Comparison of ENCODE assay signal across 8 mouse cellular contexts in the genomic region with DNA sequence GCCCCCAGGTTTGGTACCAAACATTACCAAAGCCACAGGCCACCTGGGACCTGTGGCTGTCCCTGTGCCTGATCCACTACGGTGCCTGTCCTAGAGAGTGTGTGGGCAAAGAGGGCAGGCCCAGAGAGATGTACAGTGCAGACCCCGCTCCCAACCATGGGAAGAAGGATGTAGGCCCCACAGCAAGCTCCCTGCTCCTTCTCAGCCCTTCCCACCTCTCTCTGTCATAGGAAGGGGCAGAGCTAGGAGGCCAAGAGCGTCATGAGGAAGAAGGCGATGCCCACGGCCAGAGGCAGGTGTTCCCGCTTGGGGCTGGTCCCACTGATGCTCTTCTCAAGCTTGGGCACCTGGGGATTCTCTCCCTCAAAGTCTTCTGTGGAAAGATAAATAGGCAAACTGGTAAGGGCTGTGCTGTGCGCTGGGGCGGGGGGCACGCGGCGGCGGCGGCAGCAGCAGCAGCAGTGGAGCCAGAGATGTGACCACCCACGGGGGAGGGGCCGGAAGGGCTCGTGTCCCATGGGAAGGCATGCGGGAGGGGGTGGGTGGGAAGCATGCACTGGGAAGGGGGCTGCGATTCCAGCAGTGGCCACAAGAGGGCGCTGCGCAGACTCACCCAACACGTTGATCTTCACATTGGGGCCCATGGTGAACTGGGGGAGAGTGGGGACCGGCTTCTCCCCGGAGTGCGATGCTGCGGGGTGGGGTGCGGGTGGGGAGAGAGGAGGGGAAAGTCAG. TPM values are rescaled to one million over a fixed set of nuclear protein-coding genes. Genes with fewer than 3 reads are reported as not detected.
DNase-seq lines count a peak whose midpoint lies in the region; ATAC-seq and TF ChIP-seq lines count a peak whose summit lies in the region.

No protein-coding gene starts in this region.

- H3K4me1 ChIP-seq in midbrain, embryonic 10.5 days, result peaks cover 51% of the 10 kb centered on the region
- peaks cover 14% of the 10 kb centered on the region for H3K4me1 ChIP-seq in small intestine, adult 2 months (ENCODE audit: control insufficient read depth, insufficient read depth, insufficient read length, low read length)

- no peaks in the 10 kb centered on the region for H3K36me3 ChIP-seq in midbrain, embryonic 10.5 days
- no peaks in the 10 kb centered on the region for H3K36me3 ChIP-seq in small intestine, adult 2 months (ENCODE audit: control insufficient read depth, insufficient read depth, low read length)

- intact Hi-C loops in gastrocnemius, postnatal 14 days (cut with DNase I; ENCODE audit: low total_unique reads), result loop anchor here (5.0 to 10.0 kb wide), 2 partner anchors 42 to 169 kb away; no protein-coding TSS in a partner anchor
- intact Hi-C loops in left cerebral cortex, postnatal 4 days (cut with DNase I), result no loop called here

- WGBS in midbrain, embryonic 10.5 days, result 6% methylated on average over 26 of the region's 26 CpGs
- 26% methylated on average over 26 of the region's 26 CpGs for WGBS in small intestine, adult 2 months

- H3K27ac ChIP-seq in midbrain, embryonic 10.5 days (replicated peaks), result peak overlapping the region; percentile 84
- no peak overlapping the region for H3K27ac ChIP-seq in small intestine, adult 2 months (ENCODE audit: insufficient read depth, low read depth, low read length)

- H3K4me3 ChIP-seq in midbrain, embryonic 10.5 days, result peak overlapping the region; percentile 57
- peak overlapping the region; percentile 40 for H3K4me3 ChIP-seq in small intestine, adult 2 months (ENCODE audit: low read depth, low read length)

- ATAC-seq in inflammation-experienced regulatory T-cells, adult 6 months, result peak; percentile 15

- TF ChIP-seq CTCF in small intestine, adult 2 months (IDR thresholded peaks at IDR 0.05; ENCODE audit: extremely low read depth, insufficient read length, insufficient replicate concordance, low read depth, low read length), result peak; percentile 85

- H3K27me3 ChIP-seq in midbrain, embryonic 10.5 days (ENCODE audit: low read depth, poor library complexity, severe bottlenecking), result peaks cover 61% of the 10 kb centered on the region
- H3K27me3 ChIP-seq in small intestine, adult 2 months (ENCODE audit: control insufficient read depth, insufficient read depth, low read length), result peaks cover 18% of the 10 kb centered on the region

- H3K9me3 ChIP-seq in midbrain, embryonic 10.5 days (replicated peaks), result peaks cover 5% of the 10 kb centered on the region; the same call in 1 of the 2 replicates

- peak; percentile 79 for DNase-seq in urinary bladder, postnatal 14 days (ENCODE audit: low spot score)
- no peak for DNase-seq in urinary bladder, adult 18-20 months (ENCODE audit: low spot score in 2 of 2)
- DNase-seq in cerebellum, postnatal 36 days, result peak; percentile 76 to 80
- peak; percentile 84 for DNase-seq in gastrocnemius, postnatal 14 days
- DNase-seq in left cerebral cortex, postnatal 4 days, result peak; percentile 91
- peak; percentile 89 for DNase-seq in midbrain, embryonic 10.5 days (ENCODE audit: low spot score)

- no peak for TF ChIP-seq POLR2A in small intestine, adult 2 months (IDR thresholded peaks at IDR 0.05; ENCODE audit: low read depth, low read length)

RNA-seq across cellular contexts. Expression of a gene that starts 7.4 kb away (rescaled TPM):
- total RNA-seq in gastrocnemius, postnatal 14 days (2021), result not detected
- not detected for polyA plus RNA-seq in inflammation-experienced regulatory T-cells, adult 6 months (2017; shearing (Covaris generic))
- 10 to 100 TPM; 64.7 to 66.2 TPM for total RNA-seq in left cerebral cortex, postnatal 4 days (2021)
- 3.9 and 7.0 TPM in 2 replicates for polyA plus RNA-seq in midbrain, embryonic 10.5 days (2016; fragmentation: Nextera tagmentation; extraction: Ambion mirVana)
- polyA plus RNA-seq in small intestine, adult 2 months (2012; rRNA removed), result 3.9 and 7.0 TPM in 2 replicates

RNA-seq across cellular contexts. Expression of a gene that starts 22.5 kb away (rescaled TPM):
- under 1 TPM; 0.42 to 0.80 TPM for total RNA-seq in gastrocnemius, postnatal 14 days (2021)
- under 1 TPM in 2 of 3 experiments, not detected in 1; 0.49 to 0.59 TPM for polyA plus RNA-seq in inflammation-experienced regulatory T-cells, adult 6 months (2017; shearing (Covaris generic))
- 1 to 10 TPM; 5.7 to 7.4 TPM for total RNA-seq in left cerebral cortex, postnatal 4 days (2021)
- 20.5 and 21.9 TPM in 2 replicates for polyA plus RNA-seq in midbrain, embryonic 10.5 days (2016; fragmentation: Nextera tagmentation; extraction: Ambion mirVana)
- polyA plus RNA-seq in small intestine, adult 2 months (2012; rRNA removed), result 11.6 and 20.0 TPM in 2 replicates

RNA-seq across cellular contexts. Expression of a gene that starts 34.4 kb away (rescaled TPM):
- total RNA-seq in gastrocnemius, postnatal 14 days (2021), result 10 to 100 TPM; 20.7 to 22.1 TPM
- not detected for polyA plus RNA-seq in inflammation-experienced regulatory T-cells, adult 6 months (2017; shearing (Covaris generic))
- 1 to 10 TPM; 5.0 to 6.4 TPM for total RNA-seq in left cerebral cortex, postnatal 4 days (2021)
- 11.8 TPM in 2 replicates for polyA plus RNA-seq in midbrain, embryonic 10.5 days (2016; fragmentation: Nextera tagmentation; extraction: Ambion mirVana)
- polyA plus RNA-seq in small intestine, adult 2 months (2012; rRNA removed), result 46.1 and 122 TPM in 2 replicates

RNA-seq across cellular contexts. Expression of a gene that starts 34.4 kb away (rescaled TPM):
- total RNA-seq in gastrocnemius, postnatal 14 days (2021), result 10 to 100 TPM; 35.0 to 40.1 TPM
- 10 to 100 TPM in 2 of 3 experiments, 1 to 10 TPM in 1; 6.8 to 11.1 (median 10.8) TPM for polyA plus RNA-seq in inflammation-experienced regulatory T-cells, adult 6 months (2017; shearing (Covaris generic))
- 10 to 100 TPM; 84.1 to 91.0 TPM for total RNA-seq in left cerebral cortex, postnatal 4 days (2021)
- polyA plus RNA-seq in midbrain, embryonic 10.5 days (2016; fragmentation: Nextera tagmentation; extraction: Ambion mirVana), result 30.5 and 34.9 TPM in 2 replicates
- polyA plus RNA-seq in small intestine, adult 2 months (2012; rRNA removed), result 48.9 and 70.7 TPM in 2 replicates

RNA-seq across cellular contexts. Expression of a gene that starts 45.0 kb away (rescaled TPM):
- total RNA-seq in gastrocnemius, postnatal 14 days (2021), result 10 to 100 TPM; 14.2 to 14.6 TPM
- 100 to 1,000 TPM; 152 to 315 (median 248) TPM for polyA plus RNA-seq in inflammation-experienced regulatory T-cells, adult 6 months (2017; shearing (Covaris generic))
- 10 to 100 TPM; 17.3 to 21.3 TPM for total RNA-seq in left cerebral cortex, postnatal 4 days (2021)
- polyA plus RNA-seq in midbrain, embryonic 10.5 days (2016; fragmentation: Nextera tagmentation; extraction: Ambion mirVana), result 29.8 and 34.3 TPM in 2 replicates
- polyA plus RNA-seq in small intestine, adult 2 months (2012; rRNA removed), result 81.6 and 97.3 TPM in 2 replicates

Comparison
In these comparisons a context has a peak if more than half of its experiments do, and no peak if none do; other contexts are left out.
1. DNase-seq: peak in urinary bladder, postnatal 14 days (single experiment), cerebellum, postnatal 36 days (2 of 2), gastrocnemius, postnatal 14 days (single experiment), left cerebral cortex, postnatal 4 days (single experiment) and midbrain, embryonic 10.5 days (single experiment); none in urinary bladder, adult 18-20 months (0 of 2).
2. RNA of a gene that starts 34.4 kb away (polyA plus RNA-seq): 46.1 to 122 TPM in small intestine, adult 2 months and 11.8 TPM in midbrain, embryonic 10.5 days; not detected in inflammation-experienced regulatory T-cells, adult 6 months; every median in the first group is over 10 times any median in the second.